Mouse (Mus musculus): ENCODE results near the gene Slc27a5. TPM values are rescaled to one million over a fixed set of nuclear protein-coding genes. Genes with fewer than 3 reads are reported as not detected.

The Slc27a5 gene
- polyA plus RNA-seq, 1 experiment from 2014 or later = 0.11 TPM

DNA sequence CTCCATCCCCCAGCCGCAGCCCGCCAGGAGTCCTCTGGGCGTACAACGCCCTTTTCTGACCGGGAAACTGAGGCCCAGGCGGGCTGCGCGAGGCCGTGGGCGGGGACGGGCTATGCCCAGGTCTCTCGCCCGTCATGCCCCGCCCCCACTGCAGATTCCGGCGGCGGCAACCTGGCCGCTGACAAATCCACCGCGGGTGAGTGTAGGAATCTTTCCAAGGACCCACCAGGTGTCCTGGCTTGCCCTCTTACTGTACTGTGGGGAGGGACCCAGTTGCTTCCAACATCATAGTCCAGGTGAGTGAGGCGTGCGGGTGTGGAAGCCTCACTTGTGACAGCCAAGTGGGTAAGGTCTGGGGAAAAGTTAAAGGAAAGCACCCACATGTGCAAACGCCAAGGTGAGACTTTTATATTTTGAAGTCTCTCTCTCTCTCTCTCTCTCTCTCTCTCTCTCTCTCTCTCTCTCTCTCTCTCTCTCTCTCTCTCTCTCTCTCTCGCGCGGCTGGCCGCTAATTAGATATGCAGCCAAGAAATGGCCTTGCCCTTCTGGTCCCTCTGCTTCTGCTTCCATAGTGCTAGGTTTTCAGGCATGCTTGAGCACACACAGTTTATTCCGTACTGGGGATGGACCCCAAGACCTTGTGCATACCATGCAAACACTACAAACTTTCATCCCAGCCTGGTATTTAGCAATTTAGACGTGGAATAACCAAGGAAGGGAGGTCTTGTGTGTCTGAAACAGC, 31.7 kb downstream of the Slc27a5 start:
- H3K27me3 ChIP-seq (ENCODE audit: insufficient read depth, low read length) = no peaks in the 10 kb centered on the region
- H3K9me3 ChIP-seq (ENCODE audit: low read length) = no peaks in the 10 kb centered on the region
- H3K4me3 ChIP-seq (ENCODE audit: low read length) = peak overlapping the region; percentile 92
- peak; percentile 65 for ATAC-seq (ENCODE audit: low FRiP score, low TSS enrichment)
- H3K36me3 ChIP-seq (ENCODE audit: insufficient read depth, low read length) = peaks cover 22% of the 10 kb centered on the region
- WGBS = under 1% methylated on average over 29 of the region's 29 CpGs
- peak overlapping the region; percentile 88 for H3K4me2 ChIP-seq (replicated peaks; ENCODE audit: low read depth, low read length)
- peak overlapping the region; percentile 95 for H3K9ac ChIP-seq (replicated peaks; ENCODE audit: low read length)
- H3K4me1 ChIP-seq (ENCODE audit: insufficient read depth, low read length) = peaks cover 15% of the 10 kb centered on the region
- H3K27ac ChIP-seq (ENCODE audit: low read length) = peak overlapping the region; percentile 88

DNA sequence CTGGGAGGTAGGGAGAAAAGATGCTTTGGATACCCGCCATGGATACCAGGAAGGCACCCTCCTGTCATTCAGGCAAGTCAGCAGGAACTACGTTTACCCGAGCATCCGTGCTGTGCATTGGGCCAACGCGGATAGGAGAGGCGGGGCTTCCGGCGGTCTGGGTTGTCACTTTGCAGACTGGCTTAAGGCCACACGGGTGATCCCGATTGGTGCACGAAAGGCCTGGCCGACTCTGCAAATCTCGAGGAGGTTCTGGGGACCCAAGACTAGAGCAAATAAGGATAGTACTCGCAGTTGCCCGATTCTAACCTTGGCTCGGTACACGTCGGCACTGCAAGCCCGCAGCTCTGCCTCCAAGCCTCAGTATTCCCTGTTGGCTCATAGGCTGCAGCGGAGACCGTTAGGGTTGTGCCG, 32.3 kb downstream of the Slc27a5 start, which contains the start of gene Zfp324:
Zfp324 (plus strand) TSS at position 161 of the 414 bp plus-strand sequence.
- Histone ChIP-seq H3K27ac (ENCODE audit: low read length) (peak within 1 kb of the TSS; percentile 88), H3K4me2 (replicated peaks; ENCODE audit: low read depth, low read length) (peak within 1 kb of the TSS; percentile 88), H3K4me3 (ENCODE audit: low read length) (peak within 1 kb of the TSS; percentile 92), H3K36me3 (ENCODE audit: insufficient read depth, low read length) (peaks cover 16% of the 10 kb centered on the region), H3K9ac (replicated peaks; ENCODE audit: low read length) (peak within 1 kb of the TSS; percentile 95), H3K27me3 (ENCODE audit: insufficient read depth, low read length) (no peaks in the 10 kb centered on the region), H3K9me3 (ENCODE audit: low read length) (no peaks in the 10 kb centered on the region), H3K4me1 (ENCODE audit: insufficient read depth, low read length) (peaks cover 15% of the 10 kb centered on the region)
- ATAC-seq (ENCODE audit: low FRiP score, low TSS enrichment) = peak; percentile 94
- under 1% methylated on average over 23 of the region's 23 CpGs for WGBS

DNA sequence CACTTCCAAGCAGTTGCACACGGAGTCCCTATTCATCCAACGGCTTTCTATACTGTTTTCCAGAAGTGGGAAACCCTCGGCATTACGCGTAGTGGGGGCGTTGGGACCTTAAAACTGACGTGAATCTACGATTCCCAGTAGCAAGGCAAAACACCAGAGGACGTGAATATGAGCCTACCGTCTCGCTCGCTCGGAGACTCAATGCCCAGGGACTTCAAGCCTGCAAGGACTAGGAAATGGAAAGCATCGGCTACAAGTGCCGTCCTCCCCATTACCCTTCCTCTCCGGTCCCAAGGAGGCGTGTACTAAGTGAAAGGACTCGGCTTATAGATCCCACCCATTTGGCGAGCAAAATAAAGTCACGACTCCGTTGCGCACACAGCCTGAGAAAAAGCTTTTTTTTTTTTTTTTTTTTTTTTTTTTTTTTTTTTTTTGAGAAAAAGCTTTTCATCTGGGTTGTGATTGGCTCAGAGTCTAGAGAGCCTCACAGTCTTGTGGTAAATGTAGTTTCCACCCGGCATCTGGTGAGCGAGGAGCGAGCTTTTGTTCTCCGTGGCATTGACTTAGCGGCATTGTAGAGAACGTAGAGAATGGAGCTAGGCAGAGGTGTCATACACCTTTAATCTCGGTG, 36.4 kb downstream of the Slc27a5 start:
- peak; percentile 62; the same call in 1 of the 2 replicates for ATAC-seq (ENCODE audit: low FRiP score, low TSS enrichment)
- Histone ChIP-seq H3K4me3 (ENCODE audit: low read length) (peak overlapping the region; percentile 67), H3K27ac (ENCODE audit: low read length) (peak overlapping the region; percentile 87), H3K9ac (replicated peaks; ENCODE audit: low read length) (peak overlapping the region; percentile 78), H3K4me1 (ENCODE audit: insufficient read depth, low read length) (peaks cover 9% of the 10 kb centered on the region), H3K27me3 (ENCODE audit: insufficient read depth, low read length) (no peaks in the 10 kb centered on the region), H3K4me2 (replicated peaks; ENCODE audit: low read depth, low read length) (peak overlapping the region; percentile 74), H3K36me3 (ENCODE audit: insufficient read depth, low read length) (no peaks in the 10 kb centered on the region), H3K9me3 (ENCODE audit: low read length) (no peaks in the 10 kb centered on the region)
- WGBS = 3% methylated on average over 29 of the region's 29 CpGs

DNA sequence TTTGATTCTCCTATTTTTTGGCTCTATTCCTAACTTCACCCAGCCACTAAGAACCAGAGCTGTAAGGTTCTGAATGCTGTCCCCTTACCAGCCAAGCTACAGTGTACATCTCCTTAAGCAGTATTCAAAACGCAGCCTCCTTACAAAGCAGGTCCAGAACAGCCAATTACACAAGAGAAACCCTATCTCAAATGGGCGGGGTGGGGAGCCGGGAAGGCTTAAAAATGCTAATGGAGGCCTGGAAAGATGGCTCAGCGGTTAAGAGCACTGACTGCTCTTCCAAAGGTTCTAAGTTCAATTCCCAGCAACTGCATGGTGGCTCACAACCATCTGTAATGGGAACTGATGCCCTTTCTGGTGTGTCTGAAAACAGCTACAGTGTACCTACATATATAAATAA, 38.3 kb downstream of the Slc27a5 start:
- ATAC-seq (ENCODE audit: low FRiP score, low TSS enrichment) = no peak
- Histone ChIP-seq H3K4me2 (replicated peaks; ENCODE audit: low read depth, low read length) (no peak overlapping the region), H3K27ac (ENCODE audit: low read length) (no peak overlapping the region), H3K27me3 (ENCODE audit: insufficient read depth, low read length) (no peaks in the 10 kb centered on the region), H3K36me3 (ENCODE audit: insufficient read depth, low read length) (no peaks in the 10 kb centered on the region), H3K4me1 (ENCODE audit: insufficient read depth, low read length) (0 out of 2 replicates have a peak, but pooled peaks cover under 1% of the 10 kb centered on the region), H3K4me3 (ENCODE audit: low read length) (no peak overlapping the region), H3K9me3 (ENCODE audit: low read length) (no peaks in the 10 kb centered on the region), H3K9ac (replicated peaks; ENCODE audit: low read length) (no peak overlapping the region)
- WGBS = 28% methylated on average over 4 of the region's 4 CpGs

DNA sequence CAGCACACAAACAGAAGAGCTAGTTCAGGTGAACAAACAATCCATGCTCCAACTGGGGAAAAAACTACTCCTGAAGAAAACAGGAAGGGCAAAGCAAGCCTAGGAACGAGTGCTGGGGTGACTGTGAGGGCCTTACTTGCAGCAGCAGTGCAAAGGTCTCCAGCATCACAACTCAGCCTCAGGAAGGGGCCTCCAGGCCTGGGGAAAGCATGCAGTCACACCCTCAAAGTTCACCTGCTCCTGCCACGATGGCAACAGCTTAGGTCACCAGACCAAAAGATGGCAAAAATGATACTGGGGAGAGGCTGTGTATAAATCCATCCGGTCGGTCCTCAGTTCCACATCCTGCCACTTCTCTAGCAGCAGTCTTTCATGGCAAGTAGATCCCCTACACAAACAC, 39.0 kb downstream of the Slc27a5 start:
- H3K27me3 ChIP-seq (ENCODE audit: insufficient read depth, low read length) = no peaks in the 10 kb centered on the region
- 79% methylated on average over 4 of the region's 4 CpGs for whole genome bisulfite sequencing
- H3K4me1 ChIP-seq (ENCODE audit: insufficient read depth, low read length) = no peaks in the 10 kb centered on the region
- no peak overlapping the region for H3K4me2 ChIP-seq (replicated peaks; ENCODE audit: low read depth, low read length)
- no peaks in the 10 kb centered on the region for H3K36me3 ChIP-seq (ENCODE audit: insufficient read depth, low read length)
- no peaks in the 10 kb centered on the region for H3K9me3 ChIP-seq (ENCODE audit: low read length)
- H3K4me3 ChIP-seq (ENCODE audit: low read length) = no peak overlapping the region
- H3K27ac ChIP-seq (ENCODE audit: low read length) = no peak overlapping the region
- no peak for ATAC-seq (ENCODE audit: low FRiP score, low TSS enrichment)
- H3K9ac ChIP-seq (replicated peaks; ENCODE audit: low read length) = no peak overlapping the region

DNA sequence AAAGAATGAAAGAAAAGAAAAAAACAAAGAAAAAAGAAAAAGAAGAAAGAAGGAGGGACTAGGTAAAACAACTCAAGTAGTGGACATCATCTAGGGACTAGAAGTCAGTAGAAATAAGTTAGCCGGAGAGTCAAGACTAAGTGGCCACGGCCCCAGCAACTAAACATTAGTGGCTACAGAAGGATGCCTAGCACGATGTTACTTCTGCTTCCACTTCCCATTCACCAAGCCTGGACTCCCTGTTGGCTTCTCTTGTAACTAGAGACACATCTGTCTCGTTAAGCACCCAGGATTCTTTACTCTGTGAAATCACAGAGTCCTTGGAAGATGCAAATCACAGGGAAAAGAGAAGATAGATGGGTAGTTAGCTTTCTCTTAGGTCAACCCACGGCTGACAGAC, 40.5 kb downstream of the Slc27a5 start:
- Histone ChIP-seq H3K36me3 (ENCODE audit: insufficient read depth, low read length) (no peaks in the 10 kb centered on the region), H3K4me3 (ENCODE audit: low read length) (no peak overlapping the region), H3K4me1 (ENCODE audit: insufficient read depth, low read length) (no peaks in the 10 kb centered on the region), H3K9ac (replicated peaks; ENCODE audit: low read length) (no peak overlapping the region), H3K9me3 (ENCODE audit: low read length) (no peaks in the 10 kb centered on the region), H3K27me3 (ENCODE audit: insufficient read depth, low read length) (no peaks in the 10 kb centered on the region), H3K27ac (ENCODE audit: low read length) (no peak overlapping the region), H3K4me2 (replicated peaks; ENCODE audit: low read depth, low read length) (no peak overlapping the region)
- no peak for ATAC-seq (ENCODE audit: low FRiP score, low TSS enrichment)
- WGBS = 73% methylated on average over 5 of the region's 5 CpGs

DNA sequence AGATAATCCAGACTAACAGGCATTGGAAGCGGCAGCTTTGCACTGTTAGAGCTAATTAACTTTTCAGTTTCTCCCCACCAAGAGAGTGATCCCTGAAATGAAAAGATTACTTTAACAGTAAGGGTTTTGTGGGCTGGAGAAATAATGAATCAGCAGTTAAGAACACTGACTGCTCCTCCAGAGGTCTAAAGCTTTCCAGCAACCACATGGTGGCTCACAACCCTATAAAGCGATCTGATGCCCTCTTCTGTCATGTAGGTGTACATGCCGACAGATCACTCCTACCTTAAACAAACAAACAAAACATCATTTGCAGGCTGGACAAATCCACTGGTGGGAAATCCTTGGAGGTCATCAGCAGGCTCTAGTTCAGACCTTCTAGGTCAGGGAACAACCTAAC, 43.1 kb downstream of the Slc27a5 start:
- WGBS = 48% methylated on average over 3 of the region's 3 CpGs
- no peak overlapping the region for H3K9ac ChIP-seq (replicated peaks; ENCODE audit: low read length)
- no peak overlapping the region for H3K27ac ChIP-seq (ENCODE audit: low read length)
- H3K4me3 ChIP-seq (ENCODE audit: low read length) = no peak overlapping the region
- no peaks in the 10 kb centered on the region for H3K36me3 ChIP-seq (ENCODE audit: insufficient read depth, low read length)
- no peaks in the 10 kb centered on the region for H3K9me3 ChIP-seq (ENCODE audit: low read length)
- no peak for ATAC-seq (ENCODE audit: low FRiP score, low TSS enrichment)
- H3K4me2 ChIP-seq (replicated peaks; ENCODE audit: low read depth, low read length) = no peak overlapping the region
- H3K27me3 ChIP-seq (ENCODE audit: insufficient read depth, low read length) = no peaks in the 10 kb centered on the region
- H3K4me1 ChIP-seq (ENCODE audit: insufficient read depth, low read length) = peaks cover 8% of the 10 kb centered on the region

DNA sequence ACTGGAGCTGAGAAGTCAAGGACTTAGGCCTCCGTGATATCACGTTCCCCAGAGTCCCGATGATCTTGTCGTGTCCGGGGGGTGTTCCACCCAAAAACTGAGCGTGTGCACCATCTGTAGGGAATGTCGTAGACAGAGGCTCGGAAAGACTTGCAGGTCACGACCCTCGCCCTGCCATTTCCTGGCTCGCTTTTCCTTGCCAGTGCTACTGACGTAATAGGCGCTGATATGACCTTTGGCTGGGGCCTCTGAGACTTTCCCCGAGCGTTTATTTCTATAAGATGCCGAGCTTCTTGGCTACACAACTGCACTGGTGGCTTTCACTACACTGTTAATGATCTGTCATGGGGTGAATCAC, 48.1 kb downstream of the Slc27a5 start:
- Histone ChIP-seq H3K4me1 (ENCODE audit: insufficient read depth, low read length) (peaks cover 9% of the 10 kb centered on the region), H3K27me3 (ENCODE audit: insufficient read depth, low read length) (no peaks in the 10 kb centered on the region), H3K4me2 (replicated peaks; ENCODE audit: low read depth, low read length) (peak overlapping the region; percentile 94), H3K9me3 (ENCODE audit: low read length) (no peaks in the 10 kb centered on the region), H3K36me3 (ENCODE audit: insufficient read depth, low read length) (no peaks in the 10 kb centered on the region), H3K27ac (ENCODE audit: low read length) (peak overlapping the region; percentile 84), H3K4me3 (ENCODE audit: low read length) (peak overlapping the region; percentile 61), H3K9ac (replicated peaks; ENCODE audit: low read length) (peak overlapping the region; percentile 80)
- peak; percentile 5; the same call in 1 of the 2 replicates for ATAC-seq (ENCODE audit: low FRiP score, low TSS enrichment)
- 3% methylated on average over 16 of the region's 16 CpGs for WGBS

DNA sequence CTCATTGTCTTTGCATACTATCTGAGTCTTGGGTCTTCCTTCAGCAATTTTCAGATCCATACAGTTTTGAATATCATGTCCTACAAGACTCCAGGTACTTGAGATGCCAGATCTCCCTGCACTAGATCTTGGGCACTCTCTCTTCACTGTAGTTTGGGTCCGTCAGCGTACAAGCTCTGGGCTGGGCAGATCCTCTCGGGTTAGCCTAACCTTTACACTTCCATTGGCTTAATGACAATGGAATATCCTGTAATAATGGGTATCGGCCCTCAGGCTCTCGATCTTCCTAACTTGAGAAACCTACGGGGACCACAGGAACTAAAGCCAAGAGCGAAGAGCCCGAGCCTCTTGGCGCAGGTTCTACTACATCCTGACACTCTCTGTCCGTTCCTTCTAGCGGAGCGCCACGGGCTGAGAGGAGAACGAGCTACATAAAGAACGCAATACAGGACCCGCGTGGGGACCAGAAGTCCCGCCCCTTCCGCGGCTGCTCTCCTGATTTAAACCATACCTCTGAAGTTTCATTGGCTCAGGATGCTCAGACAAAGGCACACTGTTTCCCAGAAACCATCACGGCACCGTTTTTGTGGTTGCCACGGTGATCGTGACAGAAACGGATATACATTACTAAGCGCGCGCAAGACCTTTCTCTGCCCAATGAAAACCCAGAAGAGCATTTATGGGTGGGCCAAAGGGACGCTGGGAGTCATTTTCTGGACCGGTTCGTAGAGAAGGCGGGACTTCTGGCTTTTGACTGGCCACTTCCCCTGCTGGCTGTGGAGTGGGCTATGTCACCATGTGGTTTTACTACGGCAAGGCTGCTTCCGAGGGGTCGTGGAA, 48.7 kb downstream of the Slc27a5 start:
- Histone ChIP-seq H3K4me1 (ENCODE audit: insufficient read depth, low read length) (peaks cover 9% of the 10 kb centered on the region), H3K4me2 (replicated peaks; ENCODE audit: low read depth, low read length) (peak overlapping the region; percentile 94), H3K9ac (replicated peaks; ENCODE audit: low read length) (peak overlapping the region; percentile 80), H3K9me3 (ENCODE audit: low read length) (no peaks in the 10 kb centered on the region), H3K4me3 (ENCODE audit: low read length) (peak overlapping the region; percentile 61), H3K27me3 (ENCODE audit: insufficient read depth, low read length) (no peaks in the 10 kb centered on the region), H3K36me3 (ENCODE audit: insufficient read depth, low read length) (no peaks in the 10 kb centered on the region), H3K27ac (ENCODE audit: low read length) (peak overlapping the region; percentile 84)
- ATAC-seq (ENCODE audit: low FRiP score, low TSS enrichment) = peak; percentile 98
- 6% methylated on average over 35 of the region's 35 CpGs for WGBS
